Mouse (Mus musculus): ENCODE measurements around the gene 4930556J24Rik.

DNA sequence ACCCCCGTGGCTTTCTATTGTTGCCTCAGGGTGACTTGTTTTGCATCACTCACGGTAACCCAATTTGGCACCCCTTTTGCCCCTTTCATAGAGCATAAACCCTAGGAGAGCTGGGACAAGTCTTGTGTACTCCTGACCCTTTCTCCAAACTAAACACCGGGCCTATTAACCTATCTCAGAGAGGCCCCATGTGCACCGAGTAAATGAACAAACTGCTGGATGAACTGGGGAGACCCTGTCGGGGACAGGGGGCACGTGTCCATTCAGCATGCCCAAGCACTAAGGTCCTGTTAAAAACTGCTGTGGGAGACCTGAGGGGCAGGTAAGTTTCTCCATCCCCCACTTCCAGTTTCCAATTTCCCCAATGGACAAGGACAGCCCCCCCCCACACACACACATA lies 45.6 kb downstream of the 4930556J24Rik start:
- no peak for TF ChIP-seq CTCF (IDR thresholded peaks at IDR 0.05; ENCODE audit: insufficient read depth, low read length)
- no peak for TF ChIP-seq POLR2A (IDR thresholded peaks at IDR 0.05; ENCODE audit: borderline replicate concordance, extremely low read depth, low read depth, low read length)
